Mouse (Mus musculus): ENCODE data around the gene Dhrs7c. TPM values are rescaled to one million over a fixed set of nuclear protein-coding genes. Genes with fewer than 3 reads are reported as not detected.

Dhrs7c gene
- total and polyA plus RNA-seq, 3 experiments = not detected

DNA sequence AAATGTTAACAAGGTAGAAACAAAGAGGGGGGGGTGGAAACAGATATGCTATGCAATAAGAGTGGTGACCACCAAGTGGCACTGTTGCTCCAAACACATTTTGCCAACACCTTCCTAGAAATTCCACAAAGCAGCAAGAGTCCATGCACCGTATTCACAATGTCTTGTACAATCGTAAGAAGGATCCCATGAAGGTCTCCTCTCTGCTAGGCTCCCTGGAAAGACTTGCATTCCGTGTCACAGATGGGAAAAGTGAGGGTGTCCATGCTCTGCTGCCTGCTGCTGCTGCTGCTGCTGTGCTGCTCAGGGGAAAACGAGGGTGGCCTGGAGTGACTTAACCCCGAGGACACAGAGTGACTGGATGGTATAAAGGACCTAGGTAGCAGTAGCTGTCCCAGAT lies 21.6 kb downstream of the Dhrs7c start:
- H3K4me2 ChIP-seq (ENCODE audit: insufficient read depth, low read depth, poor library complexity, severe bottlenecking) = peak overlapping the region; percentile 60
- no peaks in the 10 kb centered on the region for H3K79me2 ChIP-seq (replicated peaks; ENCODE audit: control insufficient read depth, extremely low read depth, insufficient read depth, poor library complexity, severe bottlenecking)
- peak; percentile 23 for DNase-seq (ENCODE audit: extremely low read depth)
- TF ChIP-seq SMC3 (IDR thresholded peaks at IDR 0.05; ENCODE audit: low read depth, low read length) (peak; percentile 47), NRF1 (IDR thresholded peaks at IDR 0.05; ENCODE audit: low read depth, low read length) (no peak), CTCF (conservative IDR thresholded peaks at IDR 0.05 in 1 of 2, IDR thresholded peaks at IDR 0.05 in 1 of 2; ENCODE audit: low read depth in 2 of 2, low read length in 2 of 2) (peak; percentile 70 to 83), RAD21 (IDR thresholded peaks at IDR 0.05; ENCODE audit: low read depth, low read length) (peak; percentile 75)
- H3K4me3 ChIP-seq (replicated peaks in 1 of 3; ENCODE audit: low read depth in 2 of 3, low read length in 2 of 3, poor library complexity in 1 of 3) = no peak overlapping the region
- H3K36me3 ChIP-seq (replicated peaks in 1 of 2; ENCODE audit: control insufficient read depth in 1 of 2, insufficient read depth in 1 of 2, low read length in 1 of 2) = no peaks in the 10 kb centered on the region
- dilution Hi-C loops (cut with MboI; ENCODE audit: extremely low pct_ligation_motif_present, extremely low pct_unique_long_range_greater_than_20kb, low sequenced_read_pairs) (no loop called here), in situ Hi-C loops (cut with MboI; ENCODE audit: low pct_ligation_motif_present, low pct_unique_long_range_greater_than_20kb, low sequenced_read_pairs) (no loop called here)
- H3K27me3 ChIP-seq (replicated peaks) = peaks cover 21% of the 10 kb centered on the region
- H3K4me1 ChIP-seq (ENCODE audit: control insufficient read depth in 1 of 2, insufficient read depth in 2 of 2) = peaks cover 3 to 5% of the 10 kb centered on the region in 2 experiments; a peak in 2 of 4 replicates
- no peaks in the 10 kb centered on the region for H3K9me3 ChIP-seq (replicated peaks; ENCODE audit: low read length)
- H3K27ac ChIP-seq (ENCODE audit: insufficient read depth, low read depth) = no peak overlapping the region
- no peak overlapping the region for H3K9ac ChIP-seq (ENCODE audit: insufficient read depth, low read depth)

DNA sequence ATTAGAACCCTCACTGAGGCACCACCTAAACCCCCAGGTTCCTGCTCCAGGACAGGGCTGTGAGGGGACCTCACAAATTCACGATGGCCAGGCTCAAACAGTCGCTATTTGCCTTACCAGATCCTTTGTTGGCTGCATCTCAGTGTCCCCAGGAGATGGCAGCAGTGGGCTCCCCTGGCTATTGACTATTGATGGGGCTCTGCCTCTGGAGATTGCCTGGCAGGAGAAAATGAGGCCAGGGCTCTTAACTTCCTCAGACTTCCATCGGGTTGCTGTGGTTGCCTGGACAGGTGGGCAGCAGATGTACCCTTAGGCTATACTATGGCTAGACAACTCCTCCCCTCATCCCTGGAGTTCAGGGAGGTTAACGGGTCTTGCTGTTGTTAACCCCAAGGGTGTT lies 22.2 kb downstream of the Dhrs7c start:
- Histone ChIP-seq H3K4me2 (ENCODE audit: insufficient read depth, low read depth, poor library complexity, severe bottlenecking) (peak overlapping the region; percentile 60; the same call in 1 of the 2 replicates), H3K36me3 (replicated peaks in 1 of 2; ENCODE audit: control insufficient read depth in 1 of 2, insufficient read depth in 1 of 2, low read length in 1 of 2) (no peaks in the 10 kb centered on the region), H3K4me1 (ENCODE audit: control insufficient read depth in 1 of 2, insufficient read depth in 2 of 2) (peaks cover 3 to 5% of the 10 kb centered on the region in 2 experiments; a peak in 2 of 4 replicates), H3K27ac (ENCODE audit: insufficient read depth, low read depth) (no peak overlapping the region), H3K9me3 (replicated peaks; ENCODE audit: low read length) (no peaks in the 10 kb centered on the region), H3K79me2 (replicated peaks; ENCODE audit: control insufficient read depth, extremely low read depth, insufficient read depth, poor library complexity, severe bottlenecking) (no peaks in the 10 kb centered on the region), H3K27me3 (replicated peaks) (peaks cover 21% of the 10 kb centered on the region), H3K4me3 (replicated peaks in 1 of 3; ENCODE audit: low read depth in 2 of 3, low read length in 2 of 3, poor library complexity in 1 of 3) (no peak overlapping the region), H3K9ac (ENCODE audit: insufficient read depth, low read depth) (no peak overlapping the region)
- dilution Hi-C loops (cut with MboI; ENCODE audit: extremely low pct_ligation_motif_present, extremely low pct_unique_long_range_greater_than_20kb, low sequenced_read_pairs) = no loop called here
- TF ChIP-seq CTCF (conservative IDR thresholded peaks at IDR 0.05 in 1 of 2, IDR thresholded peaks at IDR 0.05 in 1 of 2; ENCODE audit: low read depth in 2 of 2, low read length in 2 of 2) (peak; percentile 51 to 86), RAD21 (IDR thresholded peaks at IDR 0.05; ENCODE audit: low read depth, low read length) (peak; percentile 53), SMC3 (IDR thresholded peaks at IDR 0.05; ENCODE audit: low read depth, low read length) (peak; percentile 63), HCFC1 (IDR thresholded peaks at IDR 0.05; ENCODE audit: low read depth, low read length) (no peak), UBTF (IDR thresholded peaks at IDR 0.05; ENCODE audit: low read depth, low read length) (no peak)
- DNase-seq (ENCODE audit: extremely low read depth) = peak; percentile 68
- in situ Hi-C loops (cut with MboI; ENCODE audit: low pct_ligation_motif_present, low pct_unique_long_range_greater_than_20kb, low sequenced_read_pairs) = no loop called here

DNA sequence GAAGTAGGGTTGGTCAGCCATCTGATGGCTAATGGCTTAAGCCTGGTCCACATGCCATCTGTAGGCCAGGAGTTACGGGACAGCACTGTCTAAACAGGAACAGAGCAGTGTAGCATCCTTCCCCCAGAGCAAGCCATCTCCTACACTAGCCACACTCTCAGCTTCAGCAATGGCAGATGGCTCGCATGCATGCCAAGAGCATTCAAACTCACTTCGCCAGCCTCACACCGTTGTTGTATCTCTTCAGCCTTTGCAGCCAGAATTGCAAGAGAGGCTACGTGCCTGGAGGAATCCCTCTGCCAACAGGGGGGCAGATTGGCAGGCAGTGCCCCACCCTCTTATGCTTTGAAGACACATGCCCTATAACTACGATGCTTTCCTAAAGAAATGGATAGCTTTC lies 23.6 kb downstream of the Dhrs7c start:
- H3K9ac ChIP-seq (ENCODE audit: insufficient read depth, low read depth) = no peak overlapping the region
- H3K79me2 ChIP-seq (replicated peaks; ENCODE audit: control insufficient read depth, extremely low read depth, insufficient read depth, poor library complexity, severe bottlenecking) = no peaks in the 10 kb centered on the region
- in situ Hi-C loops (cut with MboI; ENCODE audit: low pct_ligation_motif_present, low pct_unique_long_range_greater_than_20kb, low sequenced_read_pairs) (no loop called here), dilution Hi-C loops (cut with MboI; ENCODE audit: extremely low pct_ligation_motif_present, extremely low pct_unique_long_range_greater_than_20kb, low sequenced_read_pairs) (no loop called here)
- TF ChIP-seq HCFC1 (IDR thresholded peaks at IDR 0.05; ENCODE audit: low read depth, low read length) (no peak), EP300 (IDR thresholded peaks at IDR 0.05; ENCODE audit: low read length) (no peak), POLR2A (IDR thresholded peaks at IDR 0.05; ENCODE audit: low read depth, low read length) (no peak), E2F4 (IDR thresholded peaks at IDR 0.05; ENCODE audit: insufficient replicate concordance, low read depth, low read length) (no peak), SIN3A (IDR thresholded peaks at IDR 0.05; ENCODE audit: low read length) (no peak), CHD1 (IDR thresholded peaks at IDR 0.05; ENCODE audit: low read depth, low read length) (no peak), BHLHE40 (IDR thresholded peaks at IDR 0.05; ENCODE audit: low read depth, low read length) (no peak), USF1 (IDR thresholded peaks at IDR 0.05; ENCODE audit: low read depth, low read length) (no peak), IRF4 (IDR thresholded peaks at IDR 0.05; ENCODE audit: low read depth, low read length) (no peak), ZKSCAN1 (IDR thresholded peaks at IDR 0.05; ENCODE audit: borderline replicate concordance, low read depth, low read length) (no peak), PAX5 (IDR thresholded peaks at IDR 0.05; ENCODE audit: low read length) (no peak), MXI1 (IDR thresholded peaks at IDR 0.05; ENCODE audit: low read depth, low read length) (no peak)
- no peak overlapping the region for H3K27ac ChIP-seq (ENCODE audit: insufficient read depth, low read depth)
- peaks cover 3 to 5% of the 10 kb centered on the region in 2 experiments; a peak in 2 of 4 replicates for H3K4me1 ChIP-seq (ENCODE audit: control insufficient read depth in 1 of 2, insufficient read depth in 2 of 2)
- no peaks in the 10 kb centered on the region for H3K36me3 ChIP-seq (replicated peaks in 1 of 2; ENCODE audit: control insufficient read depth in 1 of 2, insufficient read depth in 1 of 2, low read length in 1 of 2)
- H3K9me3 ChIP-seq (replicated peaks; ENCODE audit: low read length) = no peaks in the 10 kb centered on the region
- H3K4me2 ChIP-seq (ENCODE audit: insufficient read depth, low read depth, poor library complexity, severe bottlenecking) = no peak overlapping the region
- no peak for DNase-seq (ENCODE audit: extremely low read depth)
- H3K4me3 ChIP-seq (replicated peaks in 1 of 3; ENCODE audit: low read depth in 2 of 3, low read length in 2 of 3, poor library complexity in 1 of 3) = no peak overlapping the region
- peaks cover 21% of the 10 kb centered on the region for H3K27me3 ChIP-seq (replicated peaks)
